Mouse (Mus musculus) thymus, postnatal 36 days (tissue): Measurements from ENCODE around the gene Stra6l.

Experiments used
- DNase-seq, 2 experiments: peaks; one replicate each; pipeline ENCODE4 v3.0.0; 2022; ENCODE audit warnings: mixed read lengths in 2 of 2

Stra6l gene

GRCm38 (mm10) chr4:45846263-45846662 is 2.2 kb upstream of the Stra6l start:
- DNase-seq: no peak

DNA sequence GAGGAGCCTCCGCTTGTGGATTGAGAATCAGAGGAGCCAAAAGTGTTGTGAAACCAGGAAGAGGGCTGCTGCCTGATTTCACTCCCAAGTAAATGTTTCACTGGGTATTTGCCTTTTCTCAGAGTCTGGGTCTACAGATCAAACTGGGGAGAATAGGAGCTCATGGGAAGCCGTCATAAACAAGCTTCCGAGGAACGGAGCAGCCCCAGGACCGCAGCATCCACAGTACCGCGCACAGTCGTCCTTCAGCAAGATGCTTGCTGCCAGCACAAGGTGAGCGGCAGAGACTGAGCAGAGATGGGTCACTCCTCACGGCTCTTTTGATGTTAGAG is 327 bp downstream of the Stra6l start:
- no peak for DNase-seq

- no peak for DNase-seq
These were observed 955 bp downstream of the Stra6l start for GRCm38 (mm10) chr4:45849419-45849818.

DNA sequence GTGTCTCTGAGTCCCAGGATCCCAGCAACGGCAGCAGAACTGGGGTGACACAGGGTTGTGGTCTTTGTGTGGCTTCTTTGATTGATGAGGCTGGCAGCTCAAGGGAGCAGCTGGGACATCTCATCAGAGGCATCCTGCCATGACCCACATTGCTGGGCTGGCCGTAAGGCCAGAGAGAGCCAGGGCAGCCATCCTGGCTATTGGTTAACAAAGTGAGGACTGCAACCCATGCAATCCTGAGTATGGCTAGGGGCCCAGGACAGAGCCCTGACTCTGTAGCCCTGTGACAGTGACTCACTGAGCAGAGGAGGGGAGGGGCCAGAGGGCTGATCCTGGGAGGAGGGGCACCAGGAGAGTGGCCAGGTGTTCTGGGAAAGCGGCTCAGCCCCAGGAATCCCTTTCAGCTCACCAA is 3.2 kb downstream of the Stra6l start:
- DNase-seq: no peak

GRCm38 (mm10) chr4:45853496-45854246 is 5.2 kb downstream of the Stra6l start:
- DNase-seq: no peak

- peak; percentile 36 to 47 for DNase-seq
These were observed 7.5 kb downstream of the Stra6l start for GRCm38 (mm10) chr4:45855803-45856424.

GRCm38 (mm10) chr4:45861160-45861559 is 12.7 kb downstream of the Stra6l start:
- DNase-seq: no peak

DNA sequence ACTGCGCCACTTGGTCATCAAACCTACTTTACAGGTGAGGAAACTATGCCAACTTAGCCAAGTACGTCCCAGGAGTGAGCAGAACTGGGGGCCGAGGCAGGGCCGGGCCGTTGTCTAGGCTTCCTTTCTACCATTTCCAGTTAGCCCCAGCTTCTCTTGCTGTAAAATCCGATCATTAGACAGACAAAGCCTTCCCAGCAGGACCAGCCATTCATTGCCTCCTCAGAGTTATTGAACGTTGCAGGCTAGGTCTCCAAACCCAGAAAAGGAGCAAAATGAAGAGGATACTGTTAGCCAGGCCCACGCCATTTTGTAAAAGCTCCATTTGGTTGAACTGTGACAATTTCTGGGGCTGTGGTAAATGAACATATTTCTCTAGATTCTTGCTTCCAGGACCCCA is 19.0 kb downstream of the Stra6l start:
- DNase-seq: no peak

DNA sequence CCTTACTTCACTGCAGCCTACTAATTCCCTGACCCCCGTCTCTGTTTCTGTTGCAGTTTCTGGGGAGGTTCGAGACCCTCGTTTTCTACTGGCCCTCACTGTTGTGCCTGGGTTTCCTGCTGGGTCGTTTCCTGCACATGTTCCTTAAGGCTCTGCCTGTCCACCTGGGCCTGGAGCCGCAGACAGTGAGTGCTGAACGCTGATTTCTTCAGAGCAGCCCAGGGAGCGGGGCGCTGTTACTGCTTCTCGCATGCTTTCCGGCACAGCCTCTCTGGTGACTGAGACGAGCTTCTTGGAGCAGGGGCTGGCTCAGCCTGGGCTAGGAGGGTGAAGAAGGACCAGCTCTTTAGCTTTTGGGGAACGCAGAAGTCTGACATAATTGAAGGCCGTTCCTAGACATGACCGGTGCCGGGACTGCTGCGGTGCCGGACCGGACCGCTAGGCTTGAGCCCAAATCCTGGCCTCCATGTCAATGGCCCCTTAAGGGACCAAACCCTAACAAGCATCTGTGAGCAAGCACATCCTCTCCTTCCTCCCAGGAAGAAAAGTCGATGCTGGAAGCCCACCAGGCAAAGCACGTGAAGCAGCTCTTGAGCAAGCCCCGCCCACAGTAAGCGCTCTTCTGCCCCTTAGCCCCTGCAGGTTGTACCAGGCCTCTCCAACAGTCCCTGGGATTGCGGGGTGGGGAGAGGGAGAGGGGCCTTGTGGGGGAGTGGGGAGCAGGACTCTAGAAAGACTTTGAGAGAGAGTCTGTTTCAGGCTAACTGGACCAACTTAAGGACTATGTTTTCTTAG is 20.8 kb downstream of the Stra6l start:
- no peak for DNase-seq

DNA sequence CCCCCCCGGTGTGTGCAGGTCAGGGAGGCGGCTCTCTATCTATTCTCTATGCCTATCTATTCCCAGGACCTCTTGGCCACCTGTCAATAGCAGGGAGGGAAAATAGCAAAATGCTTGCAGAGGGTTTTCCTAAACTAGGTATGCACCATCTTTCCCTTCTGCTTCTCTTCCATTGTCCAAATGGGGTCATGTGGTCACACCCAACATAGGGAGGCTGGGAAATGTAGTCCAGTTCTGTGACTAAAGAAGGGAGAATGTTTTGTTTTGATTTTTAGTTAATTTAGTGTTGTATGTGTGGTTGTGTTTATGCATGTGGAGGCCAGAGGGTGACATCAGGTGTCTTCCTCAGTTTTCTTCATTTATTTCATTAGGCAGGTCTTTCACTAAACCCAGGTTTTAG is 23.7 kb downstream of the Stra6l start:
- DNase-seq: no peak

DNA sequence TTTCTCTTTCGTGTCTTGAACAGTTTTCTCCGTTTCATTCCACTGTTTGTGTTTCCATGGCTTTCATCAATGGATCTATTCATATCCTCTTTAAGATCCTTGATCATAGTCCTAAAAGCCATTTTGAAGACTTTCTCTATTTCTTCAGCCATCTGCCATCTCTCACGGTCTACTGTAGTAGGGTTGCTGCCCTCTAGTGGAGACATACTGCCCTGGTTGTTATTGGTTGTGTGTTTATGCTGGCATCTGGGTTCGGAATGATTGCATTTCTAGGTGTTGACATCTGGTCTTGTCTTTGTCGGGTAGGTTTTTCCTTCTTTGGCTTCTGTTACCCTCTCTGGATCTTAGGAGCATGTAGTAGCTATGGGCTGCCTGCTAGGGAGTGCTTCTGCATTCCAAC is 30.5 kb downstream of the Stra6l start:
- DNase-seq: peak in 1 of 2 experiments; percentile 12

DNA sequence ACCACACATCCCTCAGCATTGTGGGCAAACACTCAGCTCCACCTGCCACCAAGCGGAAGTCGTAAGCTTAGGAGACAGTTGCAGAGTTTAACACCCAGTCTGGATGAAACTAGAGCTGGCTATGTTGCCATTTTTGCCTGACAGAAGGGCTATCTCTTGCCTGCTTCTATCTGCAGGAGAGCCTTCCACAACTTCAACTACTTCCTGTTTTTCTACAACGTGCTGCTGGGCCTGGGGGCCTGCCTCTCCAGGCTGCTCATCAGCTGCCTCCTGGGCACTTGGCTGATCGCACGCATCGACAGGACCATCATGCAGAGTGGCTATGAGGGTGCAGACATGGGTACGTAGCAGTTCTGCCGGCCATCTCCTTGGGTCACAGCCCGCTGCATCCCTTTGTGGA is 34.1 kb downstream of the Stra6l start:
- no peak for DNase-seq

DNA sequence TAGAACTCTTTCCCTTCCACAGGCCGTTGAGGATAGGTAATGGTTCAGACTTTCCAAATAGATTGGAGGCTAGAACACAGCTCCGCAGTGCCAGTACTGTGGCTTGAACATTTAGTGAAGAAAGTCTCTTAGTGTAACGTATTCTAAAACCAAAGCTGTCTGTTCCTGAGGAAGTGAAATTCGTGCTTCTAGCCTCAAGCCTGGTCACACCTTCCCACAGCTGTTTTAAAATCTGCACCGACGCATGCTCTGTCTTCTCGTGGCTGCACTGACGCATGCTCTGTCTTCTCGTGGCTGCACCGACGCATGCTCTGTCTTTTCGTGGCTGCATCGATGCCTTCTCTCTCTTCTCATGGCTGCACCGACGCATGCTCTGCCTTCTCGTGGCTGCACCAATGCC is 34.8 kb downstream of the Stra6l start:
- no peak for DNase-seq

DNA sequence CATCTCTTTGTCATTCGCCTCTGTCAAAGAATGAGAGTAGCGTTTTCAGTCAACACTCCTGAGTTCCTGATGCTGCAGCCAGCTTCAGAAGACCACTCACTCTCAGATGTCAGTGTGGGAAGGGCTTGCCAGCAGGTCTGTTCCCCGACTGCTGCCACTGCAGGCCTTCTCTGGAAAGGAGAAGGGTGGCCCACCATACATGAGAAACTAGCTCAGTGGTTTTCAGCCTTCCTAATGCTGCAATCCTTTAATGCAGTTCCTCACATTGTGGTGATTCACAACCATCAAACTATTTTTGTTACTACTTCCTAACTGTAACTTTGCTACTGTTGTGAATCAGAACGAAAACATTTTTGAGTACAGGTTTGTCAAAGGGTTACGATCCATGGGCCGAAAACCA is 41.0 kb downstream of the Stra6l start:
- DNase-seq: no peak

DNA sequence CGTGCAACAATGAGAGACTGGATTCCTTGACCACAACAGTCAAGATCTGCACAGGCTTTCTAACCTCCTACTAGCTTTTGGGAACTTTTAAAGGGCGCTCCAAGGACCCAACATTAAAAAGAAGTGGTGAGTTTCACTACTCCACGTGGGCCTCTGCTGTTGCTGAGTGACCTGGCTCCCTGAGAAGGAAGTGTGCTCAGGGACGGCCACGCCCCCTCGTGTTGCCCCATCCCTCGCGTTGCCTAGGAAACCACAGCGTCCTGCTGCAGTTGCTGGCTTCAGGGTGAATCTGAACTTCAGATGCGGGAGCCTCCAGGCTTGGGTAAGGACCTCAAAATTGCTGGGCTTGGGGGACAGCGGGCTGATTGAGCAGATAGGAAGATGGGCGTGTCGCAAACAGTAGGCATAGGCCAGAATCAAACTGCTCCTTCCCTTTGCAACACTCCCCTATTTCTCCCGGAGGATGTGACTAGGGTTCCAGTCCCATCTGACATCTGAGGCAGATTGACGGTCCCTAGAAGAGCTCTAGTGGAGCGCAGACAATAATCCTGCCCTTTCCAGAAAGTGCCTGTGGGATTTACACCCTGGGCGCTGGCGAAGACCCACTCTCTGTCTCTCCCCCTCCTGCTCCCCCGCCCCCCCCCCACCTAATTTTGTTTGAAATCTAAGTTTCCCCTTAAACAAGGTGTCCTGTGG is 41.8 kb downstream of the Stra6l start, which contains the start of gene Ccdc180:
Gene Ccdc180, plus strand, starts transcription at position 238 of the 696 bp plus-strand sequence.
- peak; percentile 58 to 73 for DNase-seq

DNA sequence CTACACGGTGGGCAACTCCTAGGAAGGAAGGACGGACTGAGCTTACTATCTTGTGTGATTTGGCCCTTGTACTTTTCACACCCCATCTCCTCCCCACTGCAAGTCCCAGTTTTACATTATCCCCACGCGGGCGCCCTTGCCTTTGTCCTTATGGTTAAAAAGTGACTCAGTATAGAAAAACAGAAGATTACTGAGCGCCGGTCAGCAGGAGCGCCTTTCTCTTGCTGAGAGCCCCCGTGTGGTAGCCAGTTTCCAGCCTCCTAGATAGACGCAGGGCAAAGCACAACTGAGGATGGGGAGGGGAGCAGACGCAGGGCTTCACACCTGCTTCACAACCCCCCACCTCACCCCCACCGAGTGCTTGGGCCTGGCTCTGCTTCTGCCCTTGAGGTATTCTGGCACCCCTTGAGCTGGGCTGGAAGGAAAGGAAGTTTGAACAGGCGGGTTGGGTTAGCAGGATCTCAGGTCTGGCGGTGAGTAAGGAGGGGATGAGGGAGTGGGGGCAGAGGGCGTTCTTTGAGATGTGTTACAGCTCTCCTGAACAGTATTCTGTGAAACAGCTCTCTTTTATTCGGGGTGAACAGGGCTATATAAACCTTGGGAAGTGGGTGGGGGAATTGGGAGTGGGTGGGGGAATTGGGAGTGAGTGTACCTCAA is 48.1 kb downstream of the Stra6l start:
- DNase-seq: no peak

DNA sequence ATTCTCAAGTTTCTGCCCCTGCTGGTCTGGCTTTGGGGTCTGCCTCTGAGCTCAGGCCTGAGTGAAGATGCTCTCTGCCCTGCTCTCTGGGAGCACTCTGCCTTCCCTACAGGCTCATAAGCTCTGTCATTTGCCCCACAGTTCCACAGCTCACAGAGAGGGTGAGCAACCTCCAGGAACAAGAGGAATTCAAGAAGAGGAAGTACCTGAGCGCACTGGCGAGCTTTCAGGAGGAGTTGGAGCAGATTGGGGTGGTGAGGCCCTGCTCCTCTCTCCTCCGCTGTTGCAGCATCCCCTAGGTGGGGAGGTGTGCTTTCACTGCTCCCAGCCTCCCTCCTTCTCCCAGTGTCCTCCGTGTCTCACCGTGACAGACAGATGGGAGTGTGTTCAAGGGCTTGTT is 49.9 kb downstream of the Stra6l start:
- no peak for DNase-seq

- DNase-seq: no peak
These were observed 60.8 kb downstream of the Stra6l start for GRCm38 (mm10) chr4:45909256-45909655.

DNA sequence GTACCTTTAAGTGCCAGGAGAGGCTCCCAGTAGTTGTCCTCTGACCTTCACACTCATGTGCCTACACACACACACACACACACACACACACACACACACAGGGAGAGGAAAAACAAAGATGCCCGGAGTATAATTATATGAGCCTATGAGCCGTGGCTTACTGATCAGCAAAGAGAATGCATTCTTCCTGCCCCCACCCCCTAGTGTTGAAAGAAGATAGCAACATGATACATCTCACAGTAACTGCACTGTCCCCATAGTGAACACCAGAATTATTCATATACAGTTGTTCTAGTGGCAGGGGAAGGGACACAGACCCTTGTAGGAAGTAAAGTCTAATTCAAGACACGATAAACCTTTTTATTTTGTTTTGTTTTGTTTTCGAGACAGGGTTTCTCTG is 61.5 kb downstream of the Stra6l start:
- DNase-seq: no peak

DNA sequence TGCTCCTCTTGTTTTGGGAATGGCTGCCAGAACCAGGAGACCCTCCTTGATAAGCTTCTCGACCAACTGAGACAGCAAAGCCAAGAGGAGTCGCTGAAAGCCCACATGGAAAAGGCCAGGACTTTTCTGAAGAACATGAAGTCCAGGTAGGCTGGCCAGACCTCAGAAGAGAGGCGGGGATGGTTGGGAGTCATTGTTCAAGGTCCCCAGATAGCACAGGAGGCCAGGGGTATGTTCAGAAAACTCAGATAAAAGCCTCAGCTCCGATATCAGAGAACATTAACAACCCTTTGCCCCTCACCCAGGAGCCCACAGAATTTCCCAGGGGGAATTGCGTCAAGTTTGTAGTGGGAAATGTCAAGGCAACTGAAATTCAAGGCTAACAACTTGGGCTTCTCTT is 62.8 kb downstream of the Stra6l start:
- no peak for DNase-seq

DNA sequence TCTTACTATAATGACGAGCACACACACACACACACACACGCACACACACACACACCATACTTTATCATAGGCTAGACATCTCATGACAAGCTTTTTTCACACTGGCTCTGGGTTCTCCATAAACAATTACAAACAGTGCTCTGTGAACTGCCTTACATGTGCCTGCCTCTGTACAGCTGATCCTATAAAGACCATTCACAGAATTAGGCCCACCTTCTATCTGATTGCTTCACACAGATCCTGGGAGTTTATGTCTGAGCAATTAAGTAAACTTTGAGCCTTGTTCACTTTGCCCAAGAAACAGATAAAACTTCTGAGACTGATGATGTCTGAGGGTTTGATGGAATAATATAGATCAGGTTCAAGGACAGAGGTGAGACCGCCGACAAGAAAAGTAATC is 63.4 kb downstream of the Stra6l start:
- no peak for DNase-seq

- no peak for DNase-seq
These were observed 68.6 kb downstream of the Stra6l start for GRCm38 (mm10) chr4:45917091-45917490.
